Mouse (Mus musculus): ENCODE measurements around the gene AC109138.7.
A peak's percentile ranks its signal among the peaks of the same experiment; 100 is the strongest.
"Not testable (repeated sequence)": the region's sequence is repeated elsewhere in the genome, so short reads cannot be mapped to it uniquely, and the experiment has no call there.

AC109138.7 gene

DNA sequence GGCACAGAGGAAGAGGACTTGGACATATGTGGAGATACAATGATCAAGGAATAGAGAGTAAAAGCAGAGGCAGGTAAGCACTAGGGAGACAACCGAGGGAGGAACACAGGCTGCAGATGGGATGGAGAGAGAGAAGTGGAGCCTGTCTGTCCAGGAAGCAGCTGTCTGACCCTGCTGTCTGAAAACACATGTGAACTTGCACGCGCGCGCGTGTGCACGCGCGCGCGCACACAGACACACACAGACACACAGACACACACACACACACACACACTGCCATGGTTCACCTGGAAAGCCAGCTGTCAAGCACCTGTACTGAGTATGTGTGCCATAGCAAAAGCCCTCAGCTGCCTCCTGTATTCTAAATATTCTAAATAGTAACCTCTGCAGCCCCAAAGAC, 4.1 kb downstream of the AC109138.7 start:
- no peak for DNase-seq (ENCODE audit: low spot score)

DNA sequence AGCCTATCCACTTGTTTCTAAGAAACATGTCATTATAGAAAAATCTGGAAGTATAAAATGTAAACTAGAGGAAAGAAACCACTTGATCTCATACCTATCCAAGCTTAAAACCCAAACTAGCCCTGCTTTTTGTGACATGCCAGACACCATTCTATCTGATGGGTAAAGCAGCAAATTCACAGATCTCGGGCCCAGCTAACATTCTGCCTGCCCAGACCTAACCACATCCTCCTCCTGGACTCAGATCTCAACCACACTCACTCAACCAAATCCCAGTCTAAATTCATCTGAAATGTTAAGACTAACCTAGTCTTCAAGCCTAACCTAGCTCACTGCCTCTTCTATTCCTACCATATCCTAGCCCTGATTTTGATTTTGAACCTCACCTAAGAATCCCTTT, 4.6 kb downstream of the AC109138.7 start:
- DNase-seq (ENCODE audit: low spot score): no peak

DNA sequence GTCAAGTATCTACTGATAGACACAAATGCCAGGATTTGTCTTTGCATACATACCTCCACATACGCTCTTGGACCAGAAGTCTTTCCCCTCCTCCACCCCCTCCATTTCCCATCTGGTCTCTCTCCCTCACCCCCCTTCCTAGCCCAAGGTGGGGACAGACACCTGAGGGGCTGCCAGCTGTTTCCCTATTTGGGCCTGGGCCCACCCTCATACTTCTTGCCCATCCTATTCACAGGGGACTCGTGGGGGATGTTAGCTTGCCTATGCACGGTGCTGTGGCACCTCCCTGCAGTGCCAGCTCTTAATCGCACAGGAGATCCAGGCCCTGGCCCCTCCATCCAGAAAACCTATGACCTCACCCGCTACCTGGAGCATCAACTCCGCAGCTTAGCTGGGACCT, 5.8 kb downstream of the AC109138.7 start:
- DNase-seq (ENCODE audit: low spot score): no peak

DNA sequence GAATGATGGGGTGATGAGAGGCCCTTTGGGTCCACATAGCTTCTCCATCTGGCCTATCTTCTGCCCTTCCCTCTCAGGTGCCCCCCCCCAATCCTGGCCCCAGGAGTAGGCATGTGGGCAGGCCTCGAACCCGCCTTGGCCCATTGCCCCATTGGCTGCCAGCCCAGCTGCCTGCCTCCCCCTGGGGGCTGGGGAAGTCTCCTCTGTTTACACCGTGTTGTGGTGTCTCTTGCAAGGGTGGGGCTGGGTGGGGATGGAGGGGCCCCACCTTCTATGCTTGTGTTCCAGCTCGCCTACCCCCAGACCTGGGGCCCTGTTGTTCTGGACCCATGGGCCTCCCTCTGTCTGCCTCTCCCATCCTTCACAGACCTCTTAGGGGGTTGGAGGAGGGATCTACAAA, 6.3 kb downstream of the AC109138.7 start:
- DNase-seq (ENCODE audit: low spot score): no peak

DNA sequence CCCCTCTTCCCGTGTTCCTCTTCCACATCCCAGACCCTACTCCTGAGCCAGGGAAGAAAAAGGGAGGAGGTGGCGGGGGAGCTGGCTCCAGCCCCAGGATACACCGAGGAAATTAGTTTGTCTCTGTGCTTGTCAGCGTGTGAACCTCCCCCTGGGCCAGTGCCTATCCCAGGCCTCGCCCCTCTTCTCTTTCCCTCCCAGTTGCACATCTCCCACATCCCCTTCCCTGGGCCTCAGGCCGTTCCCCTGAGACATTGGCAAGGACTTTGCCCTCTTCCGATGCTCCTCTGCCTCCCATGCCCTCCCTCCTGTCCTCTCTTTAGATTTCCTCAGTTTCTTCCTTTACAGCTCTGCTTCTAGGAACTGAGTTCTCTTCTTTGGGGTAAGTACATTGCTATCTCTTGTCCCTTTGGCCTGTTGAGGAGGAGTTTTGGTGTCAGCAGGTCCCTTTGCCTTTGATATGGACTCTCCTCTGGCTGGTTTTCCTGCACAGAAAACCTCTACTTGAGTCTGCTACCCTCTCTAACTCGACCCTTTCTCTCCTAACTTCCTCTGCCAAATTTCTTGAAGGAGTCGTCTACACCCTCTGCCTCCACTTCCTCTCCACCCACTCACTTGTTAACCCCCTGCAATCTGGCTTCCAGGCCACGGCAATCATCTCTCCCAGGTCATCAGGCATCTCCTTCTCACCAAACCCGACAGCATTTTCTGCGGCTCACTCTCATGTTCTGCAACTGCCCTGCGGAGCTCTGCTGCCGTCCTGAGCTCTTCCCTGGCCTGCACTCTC, 7.0 kb downstream of the AC109138.7 start:
- DNase-seq (ENCODE audit: low spot score): peak; percentile 74

DNA sequence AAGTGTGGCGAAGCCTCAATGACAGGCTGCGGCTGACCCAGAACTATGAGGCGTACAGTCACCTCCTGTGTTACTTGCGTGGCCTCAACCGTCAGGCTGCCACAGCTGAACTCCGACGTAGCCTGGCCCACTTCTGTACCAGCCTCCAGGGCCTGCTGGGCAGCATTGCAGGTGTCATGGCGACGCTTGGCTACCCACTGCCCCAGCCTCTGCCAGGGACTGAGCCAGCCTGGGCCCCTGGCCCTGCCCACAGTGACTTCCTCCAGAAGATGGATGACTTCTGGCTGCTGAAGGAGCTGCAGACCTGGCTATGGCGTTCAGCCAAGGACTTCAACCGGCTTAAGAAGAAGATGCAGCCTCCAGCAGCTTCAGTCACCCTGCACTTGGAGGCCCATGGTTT, 8.0 kb downstream of the AC109138.7 start:
- no peak for DNase-seq (ENCODE audit: low spot score)

DNA sequence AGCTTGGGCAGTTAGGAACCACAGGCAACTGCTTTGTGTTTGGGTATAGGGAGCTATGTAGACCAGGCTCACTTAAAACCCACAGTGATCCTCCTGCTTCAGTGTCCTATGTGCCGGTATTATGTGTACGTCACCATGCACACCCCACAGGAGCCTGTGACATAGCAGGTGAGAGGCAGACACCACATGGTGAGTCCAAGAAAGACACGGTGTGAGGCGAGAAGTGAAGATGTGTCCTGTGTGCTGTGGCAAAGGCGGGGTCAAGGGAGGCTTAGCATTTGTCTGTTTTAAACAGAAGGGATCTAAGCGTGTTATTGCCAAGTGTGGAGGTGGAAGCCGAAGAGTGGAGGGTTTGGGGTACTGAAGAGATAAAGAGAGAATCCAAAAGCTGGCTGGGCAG, 12.6 kb downstream of the AC109138.7 start:
- DNase-seq (ENCODE audit: low spot score): no peak

DNA sequence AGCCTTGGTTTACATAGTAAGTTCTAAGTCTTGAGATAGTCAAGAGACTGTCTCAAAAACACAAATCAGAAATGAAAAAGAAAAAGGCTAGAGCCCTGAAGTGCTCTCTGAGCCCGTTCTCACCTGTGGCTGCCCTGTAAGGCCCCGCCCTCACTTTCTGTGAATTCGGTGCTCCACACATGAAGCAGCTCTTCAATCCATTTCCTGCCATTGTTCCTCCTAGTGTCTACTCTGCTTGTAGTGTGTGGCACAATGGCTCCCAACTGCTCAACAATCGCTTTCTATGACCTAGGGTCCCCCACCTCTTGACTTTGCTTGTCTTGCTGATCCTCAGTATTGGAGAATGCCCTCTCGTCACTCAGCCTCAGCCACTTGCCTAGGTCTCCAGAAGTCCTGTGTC, 13.3 kb downstream of the AC109138.7 start:
- no peak for DNase-seq (ENCODE audit: low spot score)

DNA sequence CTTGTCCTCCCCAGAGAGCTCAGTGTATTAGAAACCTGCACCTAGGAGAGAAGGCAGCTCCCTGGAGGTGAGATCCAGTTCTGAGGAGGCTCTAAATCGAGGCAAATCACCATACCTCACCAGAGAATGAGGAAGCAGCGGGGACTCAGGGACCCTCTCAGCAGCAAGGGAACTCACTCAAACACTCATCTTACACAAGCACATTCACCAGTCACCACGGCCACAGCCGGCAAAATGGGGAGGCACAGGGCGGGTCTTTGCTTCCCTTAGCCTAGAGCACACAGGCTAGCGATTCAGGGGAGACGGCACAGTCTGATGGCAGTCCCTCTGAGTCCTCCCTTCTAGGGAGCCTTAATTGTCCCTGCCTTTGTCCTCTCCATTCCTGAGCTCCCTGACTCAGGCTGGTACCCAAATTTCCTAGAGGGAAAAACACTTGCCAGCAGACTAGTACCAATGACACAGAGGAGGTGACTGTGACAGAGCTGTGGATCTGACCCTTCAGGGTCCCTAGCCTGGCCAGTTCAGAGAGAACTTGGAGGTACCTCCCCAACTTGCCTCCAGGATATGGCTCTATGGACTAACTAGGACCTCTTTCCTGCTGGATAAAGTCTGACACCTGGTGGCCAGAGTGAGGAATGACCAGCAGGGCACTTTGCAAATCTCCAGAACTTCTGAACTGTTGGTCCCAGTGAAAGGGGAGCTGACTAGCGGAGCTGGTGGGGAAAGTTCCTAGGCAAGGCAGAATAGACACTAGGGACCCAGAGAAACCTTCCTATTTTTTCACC, 13.9 kb downstream of the AC109138.7 start:
- DNase-seq (ENCODE audit: low spot score): peak; percentile 93

DNA sequence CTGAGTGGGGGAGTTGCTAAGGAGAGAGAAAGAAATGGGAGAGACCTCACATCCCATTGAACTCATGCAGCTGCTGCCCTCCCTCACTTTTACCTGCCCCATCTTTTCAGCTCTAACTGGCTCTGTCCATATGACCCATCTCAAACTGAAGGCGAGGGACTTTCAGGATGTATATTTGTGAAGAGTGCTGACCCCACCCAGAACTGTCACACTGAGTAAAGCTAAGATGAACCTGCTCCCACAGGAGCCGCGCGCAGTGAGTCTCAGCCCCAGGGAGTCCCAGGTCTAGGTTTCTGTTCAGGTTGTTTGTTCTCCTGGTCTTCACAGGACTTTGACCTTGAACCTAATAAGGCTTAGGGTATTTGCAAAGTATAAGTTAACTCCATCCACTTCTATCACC, 14.7 kb downstream of the AC109138.7 start:
- DNase-seq (ENCODE audit: low spot score): no peak

DNA sequence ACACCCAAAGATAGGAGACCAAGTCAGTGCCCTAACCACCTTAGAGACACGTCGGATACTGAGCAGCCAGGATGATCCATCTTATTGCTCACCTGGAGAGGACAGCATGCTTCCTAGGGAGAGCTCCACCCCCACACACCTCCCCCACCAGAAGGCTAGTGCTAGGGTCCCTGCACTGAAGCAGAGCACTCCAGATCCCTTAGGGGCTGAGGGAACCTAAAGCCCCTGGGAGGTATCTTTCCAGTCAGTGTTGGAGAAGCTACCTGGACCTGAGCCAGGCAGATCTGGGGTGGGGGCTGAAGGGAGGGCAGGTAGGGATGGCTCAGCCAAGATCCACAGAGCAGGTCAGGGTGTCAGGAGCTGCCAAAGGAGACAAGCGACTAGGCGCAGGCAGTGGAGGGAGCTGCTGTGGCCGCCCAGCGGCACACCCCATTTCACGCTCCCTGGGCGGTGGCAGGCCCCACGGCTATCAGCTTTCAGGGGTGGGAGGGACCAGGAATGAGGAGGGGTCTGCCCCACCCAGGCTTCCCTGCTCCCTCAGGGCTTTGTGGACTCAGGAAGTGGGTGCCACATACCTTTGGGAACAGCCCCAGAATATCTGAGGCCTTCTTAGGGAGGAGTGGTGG, 15.4 kb downstream of the AC109138.7 start:
- DNase-seq (ENCODE audit: low spot score): no peak

DNA sequence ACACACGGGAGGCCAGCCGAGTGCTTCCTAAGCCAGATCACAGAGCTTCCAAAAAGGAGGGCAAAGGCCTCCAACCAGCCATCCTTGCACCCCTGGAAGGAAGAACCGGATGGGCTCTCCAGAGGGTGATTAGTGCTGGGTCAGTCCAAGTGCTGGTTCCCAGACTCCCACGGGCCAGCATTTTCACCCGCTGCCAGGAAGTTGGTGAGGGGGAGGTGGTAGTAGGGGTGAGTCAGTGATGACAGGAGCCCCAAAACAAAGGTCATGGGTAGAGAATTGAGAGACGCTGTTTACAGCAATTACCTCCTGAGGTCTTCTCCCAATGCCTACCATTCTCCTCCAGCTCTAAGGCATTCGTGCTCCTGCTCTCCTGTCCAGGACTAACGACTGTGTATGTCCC, 16.3 kb downstream of the AC109138.7 start:
- peak; percentile 88 for DNase-seq (ENCODE audit: low spot score)

DNA sequence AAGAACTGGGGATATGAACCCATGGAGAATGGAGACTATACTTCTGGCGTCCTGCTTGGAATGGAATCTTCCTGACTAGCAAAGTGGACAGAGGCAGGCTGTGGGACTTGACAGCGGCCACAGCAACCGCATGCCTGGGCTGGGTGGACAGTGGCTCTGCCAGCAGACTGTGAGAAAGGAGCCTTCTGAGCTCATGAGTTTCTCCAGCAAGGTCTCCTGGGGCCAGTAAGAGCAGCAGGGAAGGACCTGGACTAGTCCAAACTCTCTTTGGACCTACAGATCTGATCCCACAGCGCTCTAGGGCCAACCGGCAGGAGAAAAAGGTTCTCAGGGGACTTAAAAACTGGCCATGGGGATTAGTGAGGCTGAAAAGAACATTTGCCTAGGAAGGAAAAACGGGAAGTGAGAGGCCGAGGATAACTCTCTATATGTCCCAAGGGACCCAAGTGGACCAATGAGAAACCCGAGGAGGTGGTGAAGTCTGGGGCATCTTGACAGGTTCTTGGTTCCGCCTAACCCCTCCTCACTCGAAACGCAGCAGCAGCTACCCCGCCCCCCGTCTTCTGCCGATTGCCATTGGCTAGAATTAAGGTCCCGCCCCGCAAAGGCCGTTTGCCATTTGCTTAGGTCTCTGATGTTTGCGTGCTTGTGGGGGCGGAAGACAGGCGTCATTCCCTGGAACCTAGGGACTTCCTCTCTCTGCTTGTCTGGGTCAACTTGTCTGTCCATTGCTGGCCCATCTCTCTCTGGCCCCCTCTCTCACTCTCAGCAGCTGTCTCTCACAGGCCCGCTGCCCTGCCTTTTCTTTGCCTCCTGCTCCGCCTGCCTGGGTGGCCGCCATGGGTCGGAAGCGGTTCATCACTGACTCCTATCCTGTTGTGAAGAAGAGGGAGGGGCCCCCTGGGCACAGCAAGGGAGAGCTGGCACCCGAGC, 17.4 kb downstream of the AC109138.7 start, which contains the start of gene Pold4:
Pold4 (plus strand) TSS at position 647 of the 933 bp plus-strand sequence.
- DNase-seq (ENCODE audit: low spot score): peak; percentile 99

DNA sequence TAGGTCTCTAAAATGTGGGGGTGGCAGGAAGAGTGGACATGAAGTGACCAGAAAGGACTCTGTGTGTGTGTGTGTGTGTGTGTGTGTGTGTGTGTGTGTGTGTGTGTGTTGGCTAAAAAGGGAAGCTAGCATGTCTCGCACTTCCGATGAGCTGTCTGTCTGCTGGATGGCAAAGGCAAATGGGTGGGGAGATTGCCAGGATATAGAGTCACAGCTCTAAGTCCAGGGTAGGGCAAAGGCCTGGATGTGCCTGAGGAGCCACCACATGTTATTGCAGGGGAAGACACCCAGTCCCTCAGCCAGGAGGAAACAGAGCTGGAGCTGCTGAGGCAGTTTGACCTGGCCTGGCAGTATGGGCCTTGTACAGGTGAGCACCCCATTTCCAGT, 18.0 kb downstream of the AC109138.7 start:
- DNase-seq (ENCODE audit: low spot score): peak; percentile 92

DNA sequence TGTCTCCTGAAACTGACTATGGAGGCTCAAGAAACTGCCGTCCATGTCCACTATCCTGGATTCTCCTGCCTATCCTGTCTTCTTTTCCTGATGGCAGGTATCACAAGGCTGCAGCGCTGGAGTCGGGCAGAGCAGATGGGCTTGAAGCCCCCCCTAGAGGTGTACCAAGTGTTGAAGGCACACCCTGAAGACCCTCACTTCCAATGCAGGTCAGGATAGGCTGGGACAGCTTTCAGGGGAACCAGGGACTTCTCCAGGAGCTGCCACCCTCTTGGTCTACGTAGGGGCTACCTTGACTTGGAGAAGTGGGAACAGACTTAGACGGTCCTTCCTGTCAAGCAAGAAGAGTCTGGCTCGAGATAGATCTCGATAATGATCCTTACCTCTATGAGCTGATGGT, 18.5 kb downstream of the AC109138.7 start:
- DNase-seq (ENCODE audit: low spot score): no peak

DNA sequence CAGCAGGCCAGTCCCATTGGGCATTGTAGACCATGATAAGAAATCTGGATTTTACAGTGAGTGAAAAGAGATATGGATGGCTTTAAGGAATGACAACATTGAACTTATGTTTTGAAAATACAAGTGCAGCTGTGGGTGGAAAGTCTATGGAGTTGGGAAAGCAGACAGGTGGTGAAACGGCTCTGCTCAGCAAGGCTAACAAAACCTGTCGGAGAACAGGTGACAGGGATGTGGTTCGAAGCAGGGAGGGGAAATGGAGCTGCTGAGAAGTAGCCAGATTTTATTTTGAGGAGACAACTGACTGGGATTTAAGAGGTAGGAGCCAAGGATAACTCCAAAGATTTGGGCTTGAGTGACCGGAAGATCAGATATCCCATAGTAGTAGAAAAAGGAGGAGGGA, 20.4 kb downstream of the AC109138.7 start:
- DNase-seq (ENCODE audit: low spot score): no peak

DNA sequence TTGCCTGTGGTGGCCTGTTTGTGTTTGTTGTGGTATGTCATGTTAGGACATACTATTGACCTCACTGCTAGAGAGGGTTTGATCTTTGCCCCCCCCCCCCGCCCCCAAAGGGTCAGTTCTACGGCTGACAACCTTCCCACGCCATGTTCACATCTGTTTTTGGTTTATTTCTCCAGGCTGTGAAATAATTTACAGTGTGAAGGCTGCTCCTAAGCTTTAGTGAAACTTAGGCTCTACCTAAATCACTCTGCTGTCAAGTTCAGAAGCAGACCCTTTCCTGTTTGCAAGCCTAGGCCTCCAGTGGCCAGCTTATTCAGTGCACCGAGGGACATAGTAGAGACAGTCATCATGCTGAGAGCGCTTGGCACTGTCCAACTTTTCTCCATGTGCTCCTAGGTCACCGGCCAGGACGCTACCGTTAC, 26.1 kb downstream of the AC109138.7 start:
- DNase-seq (ENCODE audit: low spot score): no peak

DNA sequence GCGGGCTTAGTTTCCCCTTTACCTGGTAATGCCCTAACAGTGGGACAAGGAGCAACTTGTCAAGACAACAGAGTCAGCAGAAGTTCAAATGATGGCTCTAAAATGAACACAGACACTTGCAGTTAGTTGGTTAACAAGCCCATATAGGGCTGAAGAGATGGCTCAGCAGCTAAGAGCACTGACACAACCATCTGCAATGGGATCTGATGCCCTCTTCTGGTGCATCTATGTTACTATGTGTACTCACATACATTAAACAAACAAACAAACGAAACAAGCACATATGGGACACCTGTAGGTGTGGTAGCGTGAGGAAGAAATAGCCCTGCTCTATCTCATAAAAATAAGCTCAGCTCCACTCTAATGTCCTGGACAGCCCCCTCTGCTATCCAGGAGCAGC, 28.3 kb downstream of the AC109138.7 start:
- no peak for DNase-seq (ENCODE audit: low spot score)

DNA sequence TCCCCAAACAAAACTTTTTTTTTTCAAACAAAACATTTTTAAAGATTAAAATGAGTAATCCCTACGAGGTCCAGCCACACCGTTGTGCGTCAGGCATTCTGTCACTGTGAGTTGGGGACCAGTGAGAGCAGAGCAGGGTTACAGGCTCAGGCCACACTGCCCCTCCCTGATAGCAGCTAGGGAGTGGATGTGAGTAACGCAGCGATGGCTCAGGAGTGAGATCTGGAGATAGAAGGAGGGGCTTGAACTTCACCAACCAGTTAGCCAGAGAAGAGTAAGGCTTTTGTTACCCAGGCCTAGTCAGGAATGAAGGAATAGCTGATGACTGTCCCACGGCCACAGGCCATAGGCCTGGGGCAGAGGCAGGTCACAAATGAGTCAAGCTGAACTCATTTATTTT, 30.6 kb downstream of the AC109138.7 start:
- DNase-seq (ENCODE audit: low spot score): no peak

DNA sequence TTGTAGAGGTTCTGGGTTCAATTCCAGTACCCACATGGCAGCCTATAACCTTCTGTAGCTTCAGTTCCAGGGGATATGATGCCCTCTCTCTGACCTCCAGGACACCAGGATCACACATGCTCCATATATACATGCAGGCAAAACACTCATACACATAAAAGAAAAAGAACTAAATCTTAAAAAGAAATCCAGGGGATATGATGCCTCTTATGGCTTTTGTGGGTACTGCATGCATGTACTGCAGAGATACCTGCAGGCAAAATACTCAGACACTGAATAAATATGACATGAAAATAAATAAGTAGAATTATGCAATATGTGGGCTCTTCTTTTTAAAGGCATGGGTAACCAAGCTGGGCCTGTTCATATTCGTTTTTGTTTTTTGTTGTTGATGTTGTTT, 32.9 kb downstream of the AC109138.7 start:
- DNase-seq (ENCODE audit: low spot score): no peak

DNA sequence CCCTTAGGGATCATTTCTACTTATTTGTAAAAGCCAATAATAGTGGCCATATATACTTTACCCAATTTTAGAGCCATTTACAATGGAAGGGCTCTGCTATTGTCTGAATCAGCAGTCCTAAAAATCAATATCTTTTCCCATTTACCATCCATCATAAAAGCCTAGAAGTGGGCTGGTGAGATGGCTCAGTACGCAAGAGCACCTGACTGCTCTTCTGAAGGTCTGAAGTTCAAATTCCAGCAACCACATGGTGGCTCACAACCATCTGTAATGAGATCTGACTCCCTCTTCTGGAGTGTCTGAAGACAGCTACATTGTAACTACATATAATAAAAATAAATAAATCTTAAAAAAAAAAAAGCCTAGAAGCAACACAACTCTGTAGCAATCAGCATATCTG, 34.5 kb downstream of the AC109138.7 start:
- DNase-seq (ENCODE audit: low spot score): not testable (repeated sequence)

DNA sequence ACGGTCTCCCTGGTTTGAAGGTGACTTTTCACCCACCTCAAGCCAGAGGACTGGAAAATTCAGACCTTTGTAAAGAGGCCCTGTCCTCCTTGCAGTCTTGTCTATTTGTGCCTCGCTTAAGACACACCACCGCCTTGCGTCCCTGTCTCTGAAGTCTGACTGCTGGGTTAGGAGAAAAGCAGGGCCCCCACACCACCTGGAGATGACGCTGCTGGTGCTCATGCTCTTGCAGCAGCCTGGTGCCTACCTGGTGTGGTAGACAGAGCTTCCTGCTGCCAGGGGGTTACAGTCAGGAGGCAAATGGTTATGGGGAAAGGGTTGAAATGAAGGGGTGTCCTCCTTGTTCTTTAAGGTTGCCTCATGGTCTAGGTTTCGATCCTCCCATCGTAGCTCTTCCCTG, 40.1 kb downstream of the AC109138.7 start:
- no peak for DNase-seq (ENCODE audit: low spot score)
